ENCODE assay signal across 8 mouse cellular contexts in the genomic region with DNA sequence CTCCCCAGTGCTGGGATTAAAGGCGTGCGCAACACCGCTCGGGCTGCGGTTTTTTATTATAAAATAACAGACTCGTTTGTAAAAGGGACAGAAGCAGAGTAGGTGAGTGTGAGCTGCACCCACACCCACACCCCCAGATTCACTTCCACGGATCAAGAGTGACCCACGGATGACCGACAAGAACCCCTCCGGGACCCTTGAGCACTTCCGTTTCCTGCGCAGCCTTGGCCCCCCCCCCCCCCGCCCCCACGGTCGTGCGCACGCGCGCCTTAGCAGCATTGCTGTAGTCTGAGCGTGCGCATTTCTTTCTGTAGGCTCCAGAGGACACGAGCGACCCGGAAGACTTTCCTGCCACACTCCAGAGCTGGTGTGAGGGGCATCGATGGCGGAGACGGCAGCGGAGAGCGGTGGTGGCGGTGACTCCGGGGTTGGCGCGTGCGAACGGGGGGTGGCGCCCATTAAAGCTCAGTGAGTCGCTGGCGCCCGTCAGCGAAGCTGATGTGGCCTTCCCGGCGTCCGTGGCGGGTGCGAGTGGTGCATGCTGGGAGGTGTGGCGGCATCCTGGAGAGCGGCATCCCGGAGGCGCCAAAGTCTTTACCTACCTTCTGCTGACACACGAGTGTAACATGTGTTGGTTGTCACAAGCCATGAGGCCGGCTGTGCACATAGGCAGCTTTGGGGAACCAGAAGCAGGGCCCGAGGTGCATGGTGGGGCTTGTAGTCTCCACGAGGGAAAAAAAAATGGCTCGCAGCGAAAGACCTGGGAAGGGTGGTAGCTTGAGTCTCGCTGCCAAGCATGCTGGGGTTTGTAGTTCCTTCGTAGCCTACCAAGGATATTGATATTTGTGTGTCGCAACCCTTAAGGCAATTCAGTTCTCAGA. TPM values are rescaled to one million over a fixed set of nuclear protein-coding genes. Genes with fewer than 3 reads are reported as not detected.
DNase-seq lines count a peak whose midpoint lies in the region; ATAC-seq and TF ChIP-seq lines count a peak whose summit lies in the region.

TSS of gene Dus3l (plus strand) at position 284 of the 881 bp plus-strand sequence.

- peak within 1 kb of the TSS; percentile 93 for H3K27ac ChIP-seq in cortical plate, adult 2 months (ENCODE audit: insufficient read depth, low read length)

- peak; percentile 87 for ATAC-seq in activated CD4-positive, CD25-positive, alpha-beta regulatory T cell, adult 4 months
- peak; percentile 62 for ATAC-seq in megakaryocyte progenitor cell, adult 5-6 weeks (replicated peaks; ENCODE audit: poor library complexity)

- peak within 1 kb of the TSS; percentile 59 for H3K4me3 ChIP-seq in cortical plate, adult 2 months (ENCODE audit: insufficient read depth, low read length)

- peak; percentile 88 to 89 for DNase-seq in gastrocnemius, adult 8-10 months (ENCODE audit: low spot score in 2 of 2)
- DNase-seq in induced T-regulatory cell, adult 2 months (ENCODE audit: low read depth): peak; percentile 94
- DNase-seq in left cerebral cortex, adult 9 months (ENCODE audit: low spot score in 2 of 2): peak; percentile 83 to 91
- DNase-seq in right cerebral cortex, postnatal 14 days: peak; percentile 77
- peak; percentile 86 to 90 for DNase-seq in urinary bladder, postnatal 36 days (ENCODE audit: low spot score in 2 of 2)

- TF ChIP-seq CTCF in cortical plate, adult 2 months (IDR thresholded peaks at IDR 0.05; ENCODE audit: extremely low read depth, insufficient read depth, low read length): no peak

- no peaks in the 10 kb centered on the region for H3K4me1 ChIP-seq in cortical plate, adult 2 months (ENCODE audit: control insufficient read depth, insufficient read depth, low read length)

- peak; percentile 79; the same call in 1 of the 2 replicates for TF ChIP-seq POLR2A in cortical plate, adult 2 months (IDR thresholded peaks at IDR 0.05; ENCODE audit: extremely low read depth, insufficient read depth, low read length)

RNA-seq across cellular contexts. Expression of gene Dus3l, which starts in this region (rescaled TPM):
- polyA plus RNA-seq in activated CD4-positive, CD25-positive, alpha-beta regulatory T cell, adult 4 months (2017; shearing (Covaris generic)): 10 to 100 TPM; 24.3 to 32.7 TPM
- 137 and 148 TPM in 2 replicates for polyA plus RNA-seq in cortical plate, adult 2 months (2012; rRNA removed)
- total RNA-seq in gastrocnemius, adult 8-10 months (2022): 10 to 100 TPM; 12.6 to 17.4 (median 15.4) TPM
- 11.2 and 11.7 TPM in 2 replicates for total RNA-seq in megakaryocyte progenitor cell, adult 5-6 weeks (2015)
- total RNA-seq in megakaryocyte progenitor cell, adult 5-6 weeks (2017): 19.2 and 20.4 TPM in 2 replicates

Comparison
In these comparisons a context has a peak if more than half of its experiments do, and no peak if none do; other contexts are left out.
1. Peak in every context shown above with its lines: DNase-seq, ATAC-seq, H3K4me3 ChIP-seq and H3K27ac ChIP-seq.